In genomic region chr14:48370322-48370721, GRCm38 (mm10) we compare ENCODE assay signal across 8 mouse cellular contexts.
A peak's percentile ranks its signal among the peaks of the same experiment; 100 is the strongest.
DNase-seq lines count a peak whose midpoint lies in the region; ATAC-seq and TF ChIP-seq lines count a peak whose summit lies in the region.

No protein-coding gene starts in this region.

- H3K27ac ChIP-seq in heart, postnatal 0 days (ENCODE audit: low read depth) = no peak overlapping the region
- H3K27ac ChIP-seq in heart, embryonic 10.5 days = no peak overlapping the region

- peak; percentile 89 for TF ChIP-seq CTCF in heart, postnatal 0 days (IDR thresholded peaks at IDR 0.05; ENCODE audit: low read depth)

- no peak for ATAC-seq in heart, postnatal 0 days (ENCODE audit: insufficient read depth, low read depth)
- ATAC-seq in megakaryocyte progenitor cell, adult 5-6 weeks (replicated peaks; ENCODE audit: poor library complexity) = peak; percentile 71

- 0 out of 2 replicates have a peak, but pooled peaks cover 4% of the 10 kb centered on the region for H3K27me3 ChIP-seq in heart, postnatal 0 days (ENCODE audit: control insufficient read depth, insufficient read depth, low read length)
- H3K27me3 ChIP-seq in heart, embryonic 10.5 days (ENCODE audit: insufficient read depth, poor library complexity, severe bottlenecking) = 0 out of 2 replicates have a peak, but pooled peaks cover 6% of the 10 kb centered on the region

- peak; percentile 24 for DNase-seq in heart, postnatal 0 days (ENCODE audit: low spot score)
- DNase-seq in heart, adult 11 months = no peak
- peak; percentile 47 for DNase-seq in thymus, postnatal 14 days
- no peak for DNase-seq in thymus, postnatal 4 days
- DNase-seq in embryo, embryonic 9.5 days (ENCODE audit: extremely low spot score) = peak; percentile 57
- DNase-seq in frontal cortex, postnatal 10 days (ENCODE audit: low spot score in 2 of 2) = no peak
- no peak for DNase-seq in heart, embryonic 10.5 days (ENCODE audit: low spot score)

- H3K9me3 ChIP-seq in heart, postnatal 0 days (replicated peaks; ENCODE audit: control insufficient read depth, low read length) = no peaks in the 10 kb centered on the region
- H3K9me3 ChIP-seq in heart, embryonic 10.5 days = no peaks in the 10 kb centered on the region

- WGBS in heart, postnatal 0 days = 4% methylated on average over 1 of the region's 1 CpGs
- WGBS in heart, embryonic 10.5 days = 0% methylated on average over 1 of the region's 1 CpGs

- no peak for TF ChIP-seq EP300 in heart, postnatal 0 days (IDR thresholded peaks at IDR 0.05; ENCODE audit: low read depth)

- H3K9ac ChIP-seq in heart, postnatal 0 days (replicated peaks; ENCODE audit: low read depth, low read length) = no peak overlapping the region

- H3K36me3 ChIP-seq in heart, postnatal 0 days (replicated peaks; ENCODE audit: control insufficient read depth, insufficient read depth, low read length) = no peaks in the 10 kb centered on the region
- no peaks in the 10 kb centered on the region for H3K36me3 ChIP-seq in heart, embryonic 10.5 days

- H3K4me1 ChIP-seq in heart, postnatal 0 days (ENCODE audit: control insufficient read depth, insufficient read depth) = no peaks in the 10 kb centered on the region
- no peaks in the 10 kb centered on the region for H3K4me1 ChIP-seq in heart, embryonic 10.5 days

- H3K4me2 ChIP-seq in heart, postnatal 0 days (ENCODE audit: low read depth, low read length) = no peak overlapping the region

- H3K4me3 ChIP-seq in heart, postnatal 0 days (ENCODE audit: low read depth, low read length) = no peak overlapping the region
- H3K4me3 ChIP-seq in heart, embryonic 10.5 days = no peak overlapping the region

Comparison
In these comparisons a context has a peak if more than half of its experiments do, and no peak if none do; other contexts are left out.
1. DNase-seq: peak in heart, postnatal 0 days (single experiment), thymus, postnatal 14 days (single experiment) and embryo, embryonic 9.5 days (single experiment); none in heart, adult 11 months (single experiment), thymus, postnatal 4 days (single experiment), frontal cortex, postnatal 10 days (0 of 2) and heart, embryonic 10.5 days (single experiment).